Mouse (Mus musculus) ES-E14 (cell line): ENCODE measurements around the gene Pwwp2b.

Source experiments
- CHD2 ChIP-seq: IDR thresholded peaks from 2 replicates; pipeline ENCODE4 v1.6.1; 2014; ENCODE audit warnings: mild to moderate bottlenecking, low read depth, low read length, inconsistent platforms
- HCFC1 ChIP-seq: IDR thresholded peaks from 2 replicates; pipeline ENCODE4 v1.6.1; 2012; ENCODE audit warnings: low read length, inconsistent platforms, borderline replicate concordance; ENCODE audit not compliant: insufficient read depth
- ZNF384 ChIP-seq: IDR thresholded peaks from 2 replicates; pipeline ENCODE4 v1.6.1; 2012; ENCODE audit warnings: low read depth, low read length, inconsistent platforms

DNA sequence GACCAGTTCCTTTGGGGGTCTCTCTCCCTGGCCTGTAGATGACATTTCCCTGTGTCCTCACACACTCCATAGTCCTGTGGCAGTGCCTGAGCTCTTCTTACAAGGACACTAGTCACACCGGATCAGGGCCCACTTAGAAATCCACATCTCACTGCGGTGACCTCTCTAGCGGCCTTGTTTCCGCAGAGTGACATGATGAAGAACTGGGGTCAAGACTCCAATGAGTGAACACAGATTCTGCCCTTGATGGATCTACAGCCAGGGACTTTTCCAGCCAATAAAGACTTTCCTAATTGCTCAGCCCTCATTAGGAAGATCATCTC is 39.5 kb upstream of the Pwwp2b start:
- TF ChIP-seq HCFC1 = no peak
- TF ChIP-seq ZNF384 = no peak
- no peak for TF ChIP-seq CHD2
